Mouse (Mus musculus) olfactory bulb, adult 2 months (tissue): ENCODE results near the gene Tcl1b1.

Source experiments
- CTCF ChIP-seq: fragments of 200-500 bp; IDR thresholded peaks from 2 replicates; pipeline ENCODE4 v1.5.1; 2012; ENCODE audit warnings: low read depth, mild to moderate bottlenecking, low read length, moderate library complexity; ENCODE audit not compliant: insufficient read depth
- POLR2A ChIP-seq: fragments of 200-500 bp; IDR thresholded peaks from 2 replicates; pipeline ENCODE4 v1.6.1; 2012; ENCODE audit warnings: mild to moderate bottlenecking, low read depth, low read length, moderate library complexity; ENCODE audit not compliant: insufficient read depth

DNA sequence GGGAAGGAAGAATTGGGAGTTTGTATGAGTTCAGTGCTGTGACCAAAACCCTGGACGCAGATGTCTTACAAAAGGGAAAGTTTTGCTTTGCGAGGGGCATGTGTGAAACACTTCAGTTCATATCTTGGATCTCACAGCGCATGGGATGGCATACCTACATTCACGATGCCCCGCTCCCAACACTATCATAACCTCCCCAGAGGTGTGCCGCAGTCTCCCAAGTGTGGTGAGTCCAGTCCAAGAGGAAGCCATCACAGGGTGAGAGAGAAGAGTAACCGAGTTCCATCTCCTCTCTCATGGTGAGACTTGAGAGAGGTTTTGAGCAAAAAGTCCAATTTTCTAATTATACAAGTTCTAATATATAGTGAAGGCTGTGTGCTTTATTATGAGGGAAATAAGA, 49.7 kb downstream of the Tcl1b1 start:
- no peak for TF ChIP-seq POLR2A
- TF ChIP-seq CTCF: no peak
